Mouse (Mus musculus) lung, postnatal 0 days (tissue): ENCODE results near the gene Gm13420. TPM values are rescaled to one million over a fixed set of nuclear protein-coding genes. Genes with fewer than 3 reads are reported as not detected.

Experiments
- ATAC-seq: fragments of 200-750 bp; cut with Nextera tagmentation; 2 replicates; pipeline ENCODE4 v1.8.0; 2017; ENCODE audit warnings: moderate library complexity
- DNase-seq: peaks from one replicate; pipeline ENCODE4 v3.0.0-alpha.2; 2016; ENCODE audit warnings: low spot score
- H3K27ac ChIP-seq: fragments of 300-500 bp; sonication (generic); 2 replicates; pipeline ENCODE4 v1.5.1; 2014; ENCODE audit warnings: antibody characterized with exemption, mild to moderate bottlenecking, low read length, mixed read lengths
- H3K27me3 ChIP-seq: fragments of 300-500 bp; sonication (generic); replicated peaks from 2 replicates; pipeline ENCODE4 v1.6.1; 2014; ENCODE audit warnings: low read length, mixed read lengths; ENCODE audit not compliant: insufficient read depth
- H3K36me3 ChIP-seq: fragments of 300-500 bp; sonication (generic); 2 replicates; pipeline ENCODE4 v1.6.1; 2014; ENCODE audit warnings: low read length, mixed read lengths; ENCODE audit not compliant: insufficient read depth
- H3K4me1 ChIP-seq: fragments of 300-500 bp; sonication (generic); 2 replicates; pipeline ENCODE4 v1.6.1; 2014; ENCODE audit warnings: antibody characterized with exemption, low read depth, low read length, mixed read lengths; ENCODE audit not compliant: insufficient read depth
- H3K4me2 ChIP-seq: fragments of 300-500 bp; sonication (generic); replicated peaks from 2 replicates; pipeline ENCODE4 v1.6.1; 2014; ENCODE audit warnings: low read depth, mild to moderate bottlenecking, low read length, moderate library complexity, mixed read lengths
- H3K4me3 ChIP-seq: fragments of 300-500 bp; sonication (generic); 2 replicates; pipeline ENCODE4 v1.5.1; 2014; ENCODE audit warnings: low read depth, low read length
- H3K9ac ChIP-seq: fragments of 300-500 bp; sonication (generic); replicated peaks from 2 replicates; pipeline ENCODE4 v1.6.1; 2014; ENCODE audit warnings: low read depth, mild to moderate bottlenecking
- H3K9me3 ChIP-seq: fragments of 300-500 bp; sonication (generic); 2 replicates; pipeline ENCODE4 v1.6.1; 2016; ENCODE audit warnings: low read length, mixed read lengths
- CTCF ChIP-seq: IDR thresholded peaks from 2 replicates; pipeline ENCODE4 v1.5.1; 2016; ENCODE audit warnings: antibody characterized with exemption, mild to moderate bottlenecking
- EP300 ChIP-seq: IDR thresholded peaks from 2 replicates; pipeline ENCODE4 v1.6.1; 2016; ENCODE audit warnings: antibody characterized with exemption, mild to moderate bottlenecking, control low read depth
- WGBS: fragments of 180-500 bp; shearing (Covaris S2); extraction: QIAGEN DNeasy Blood & Tissue Kit; methylation state at CpG from one replicate; pipeline ENCODE4 v1.1.7; 2014; 5-methylcytosine and 5-hydroxymethylcytosine counted together
- polyA plus RNA-seq: library from polyadenylated mRNA; unstranded; fragments of >200 nt; fragmentation: Nextera tagmentation; extraction: Ambion mirVana; gene quantifications from 2 replicates; pipeline ENCODE4 v1.2.1, GENCODE M21; 2015

Gene Gm13420
- polyA plus RNA-seq, 1 experiment from 2014 or later = 0.21 TPM

- no peak for TF ChIP-seq EP300
- ATAC-seq = no peak
- no peak overlapping the region for H3K4me2 ChIP-seq
- peaks cover 16% of the 10 kb centered on the region for H3K36me3 ChIP-seq
- WGBS = 88% methylated on average over 10 of the region's 10 CpGs
- H3K4me1 ChIP-seq = no peaks in the 10 kb centered on the region
- no peaks in the 10 kb centered on the region for H3K9me3 ChIP-seq
- H3K27ac ChIP-seq = no peak overlapping the region
- no peaks in the 10 kb centered on the region for H3K27me3 ChIP-seq
- H3K4me3 ChIP-seq = no peak overlapping the region
- DNase-seq = no peak
- H3K9ac ChIP-seq = no peak overlapping the region
Observed at GRCm38 (mm10) chr2:29732559-29732958, 18.9 kb downstream of the Gm13420 start.

DNA sequence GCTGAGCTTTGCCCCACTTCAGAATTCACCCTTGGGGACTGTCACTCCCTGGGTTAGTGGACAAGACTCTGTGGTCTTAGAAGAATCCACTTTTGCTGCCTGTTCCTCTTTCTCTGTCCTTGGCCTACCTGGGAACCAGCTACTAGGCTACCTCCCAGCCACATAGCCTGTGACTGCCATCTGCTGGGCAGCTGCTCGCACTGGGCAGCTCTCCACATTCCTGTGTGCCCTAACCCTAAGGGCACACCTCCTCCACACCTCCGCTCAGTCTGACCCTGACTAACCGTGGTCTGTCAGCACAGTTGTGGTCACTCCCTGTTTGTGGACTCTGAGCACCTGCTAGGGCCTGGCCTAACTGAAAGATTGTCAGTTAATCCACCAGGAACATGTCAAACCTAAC lies 19.9 kb downstream of the Gm13420 start:
- no peaks in the 10 kb centered on the region for H3K9me3 ChIP-seq
- DNase-seq (peak; percentile 58), ATAC-seq (peak; percentile 58)
- H3K4me2 ChIP-seq = no peak overlapping the region
- TF ChIP-seq CTCF (peak; percentile 81), EP300 (no peak)
- no peak overlapping the region for H3K27ac ChIP-seq
- no peak overlapping the region for H3K9ac ChIP-seq
- H3K36me3 ChIP-seq = peaks cover 16% of the 10 kb centered on the region
- no peaks in the 10 kb centered on the region for H3K27me3 ChIP-seq
- H3K4me3 ChIP-seq = no peak overlapping the region
- H3K4me1 ChIP-seq = no peaks in the 10 kb centered on the region
- 40% methylated on average over 3 of the region's 3 CpGs for WGBS

DNA sequence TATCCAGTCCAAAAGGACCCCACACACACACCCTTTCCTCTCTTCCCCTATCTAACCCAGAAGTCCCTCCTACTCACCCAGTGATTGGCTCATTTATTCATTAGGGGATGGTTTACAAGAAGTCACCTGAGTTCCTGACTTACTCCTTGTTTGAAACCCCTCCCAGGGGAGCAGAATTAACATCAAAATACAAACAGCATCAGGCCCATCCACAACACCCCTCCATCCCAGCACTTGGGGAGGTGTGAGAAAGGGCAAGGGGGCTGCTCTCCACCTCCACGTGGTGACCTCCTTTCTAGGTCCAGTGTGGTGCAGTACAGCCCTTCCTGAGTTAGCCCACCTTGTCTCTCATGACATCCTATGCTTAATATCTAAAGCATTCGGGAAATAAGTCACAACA lies 22.0 kb downstream of the Gm13420 start:
- ATAC-seq (no peak), DNase-seq (no peak)
- no peak overlapping the region for H3K27ac ChIP-seq
- H3K4me1 ChIP-seq = no peaks in the 10 kb centered on the region
- no peak overlapping the region for H3K4me3 ChIP-seq
- no peaks in the 10 kb centered on the region for H3K9me3 ChIP-seq
- 40% methylated on average over 2 of the region's 2 CpGs for WGBS
- peaks cover 22% of the 10 kb centered on the region for H3K36me3 ChIP-seq
- no peak overlapping the region for H3K9ac ChIP-seq
- H3K27me3 ChIP-seq = no peaks in the 10 kb centered on the region
- TF ChIP-seq EP300 = no peak
- TF ChIP-seq CTCF = no peak
- H3K4me2 ChIP-seq = no peak overlapping the region

GRCm38 (mm10) chr2:29724664-29725365 lies 26.7 kb downstream of the Gm13420 start:
- DNase-seq = no peak
- no peak for ATAC-seq
- WGBS = 57% methylated on average over 5 of the region's 5 CpGs
- no peak overlapping the region for H3K4me3 ChIP-seq
- no peak overlapping the region for H3K4me2 ChIP-seq
- TF ChIP-seq CTCF (no peak), EP300 (no peak)
- peaks cover 37% of the 10 kb centered on the region for H3K36me3 ChIP-seq
- no peaks in the 10 kb centered on the region for H3K27me3 ChIP-seq
- no peak overlapping the region for H3K9ac ChIP-seq
- H3K4me1 ChIP-seq = no peaks in the 10 kb centered on the region
- H3K9me3 ChIP-seq = no peaks in the 10 kb centered on the region
- H3K27ac ChIP-seq = no peak overlapping the region

DNA sequence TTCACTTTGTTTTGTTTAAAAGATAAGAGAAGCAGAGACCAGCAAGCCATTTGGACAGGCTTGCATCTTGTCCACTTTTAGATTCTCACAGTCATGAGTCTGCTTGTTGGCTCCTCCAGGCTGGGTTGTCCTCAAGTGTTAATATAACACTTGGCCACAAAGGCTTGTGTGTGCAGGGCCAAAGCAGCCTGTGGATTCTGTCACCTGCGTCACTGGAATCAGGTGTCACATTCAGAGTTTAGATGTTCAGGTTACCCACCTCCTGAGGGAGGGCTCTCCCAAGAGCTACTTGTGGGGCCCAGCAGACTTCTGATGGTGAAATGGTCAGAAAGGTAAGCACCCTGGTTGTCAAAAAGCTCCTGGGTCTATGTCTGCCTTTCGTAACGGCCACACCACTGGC lies 28.4 kb downstream of the Gm13420 start:
- no peak overlapping the region for H3K4me3 ChIP-seq
- H3K4me1 ChIP-seq = no peaks in the 10 kb centered on the region
- ATAC-seq (peak; percentile 67), DNase-seq (no peak)
- H3K9ac ChIP-seq = no peak overlapping the region
- H3K36me3 ChIP-seq = peaks cover 37% of the 10 kb centered on the region
- WGBS = 50% methylated on average over 3 of the region's 3 CpGs
- no peak overlapping the region for H3K4me2 ChIP-seq
- no peak overlapping the region for H3K27ac ChIP-seq
- no peak for TF ChIP-seq EP300
- TF ChIP-seq CTCF = no peak
- H3K27me3 ChIP-seq = no peaks in the 10 kb centered on the region
- H3K9me3 ChIP-seq = no peaks in the 10 kb centered on the region

- 70% methylated on average over 5 of the region's 5 CpGs for WGBS
- TF ChIP-seq CTCF = no peak
- no peak for TF ChIP-seq EP300
- no peak for DNase-seq
- Histone ChIP-seq H3K9ac (no peak overlapping the region), H3K4me1 (peaks cover 4% of the 10 kb centered on the region; the same call in 1 of the 2 replicates), H3K9me3 (no peaks in the 10 kb centered on the region), H3K27me3 (no peaks in the 10 kb centered on the region), H3K27ac (no peak overlapping the region), H3K36me3 (peaks cover 11% of the 10 kb centered on the region; the same call in 1 of the 2 replicates), H3K4me2 (no peak overlapping the region), H3K4me3 (no peak overlapping the region)
- no peak for ATAC-seq
Observed at GRCm38 (mm10) chr2:29718581-29718980, 32.9 kb downstream of the Gm13420 start.
